Mouse (Mus musculus) adrenal gland, postnatal 25 days (tissue): ENCODE measurements around the gene St6galnac3. TPM values are rescaled to one million over a fixed set of nuclear protein-coding genes. Genes with fewer than 3 reads are reported as not detected.

Experiments used
- DNase-seq: peaks from one replicate; pipeline ENCODE4 v3.0.0; 2021; ENCODE audit warnings: mixed read lengths
- total RNA-seq: library from RNA; stranded (reverse); gene quantifications from 2 replicates; pipeline ENCODE4 v1.2.3, GENCODE M21; 2021

Gene St6galnac3
- total RNA-seq, 1 experiment from 2014 or later = 10.4 TPM

DNA sequence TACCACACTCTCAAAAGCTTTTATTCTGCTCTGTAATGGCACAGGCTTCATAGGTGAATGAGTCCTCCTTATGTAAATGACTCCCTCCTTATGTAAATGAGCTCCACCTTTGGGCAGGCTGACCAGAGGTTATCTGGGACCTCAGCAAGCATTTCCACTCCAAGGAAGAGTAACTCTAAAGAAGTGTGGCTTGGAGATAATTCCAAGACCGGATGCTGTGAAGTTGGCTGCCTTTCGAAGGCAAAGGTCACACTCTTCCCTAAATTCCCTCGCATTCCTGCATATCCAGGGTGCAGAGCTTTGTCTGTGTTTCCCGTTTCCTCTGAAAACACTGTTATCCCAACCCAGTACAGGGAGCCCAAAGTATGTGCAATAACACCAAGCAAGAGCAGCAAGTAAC, 142.9 kb downstream of the St6galnac3 start:
- no peak for DNase-seq

- DNase-seq = no peak
Observed at GRCm38 (mm10) chr3:153580625-153581024, 144.3 kb downstream of the St6galnac3 start.

DNA sequence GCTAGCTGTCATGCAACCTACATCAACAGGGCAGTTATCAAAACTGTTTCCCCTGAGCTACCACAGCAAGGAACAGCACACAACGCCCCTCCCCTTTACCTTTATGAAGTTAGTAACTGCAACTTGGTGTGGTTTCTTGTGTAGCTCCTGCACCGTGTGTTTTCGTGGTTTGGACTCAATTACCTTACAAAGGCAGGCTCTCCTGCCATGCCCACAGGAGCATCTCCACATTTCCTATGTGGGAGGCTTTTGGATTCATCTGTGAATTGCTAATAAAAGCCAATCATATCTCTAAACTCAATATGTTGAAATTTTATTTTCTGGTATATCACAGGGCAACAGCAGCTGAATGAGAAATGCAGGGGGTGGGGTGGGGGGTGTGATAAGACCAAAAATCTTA, 144.8 kb downstream of the St6galnac3 start:
- no peak for DNase-seq

- no peak for DNase-seq
Observed at GRCm38 (mm10) chr3:153577286-153577685, 147.7 kb downstream of the St6galnac3 start.

GRCm38 (mm10) chr3:153571152-153571551, 153.8 kb downstream of the St6galnac3 start:
- DNase-seq = no peak

DNA sequence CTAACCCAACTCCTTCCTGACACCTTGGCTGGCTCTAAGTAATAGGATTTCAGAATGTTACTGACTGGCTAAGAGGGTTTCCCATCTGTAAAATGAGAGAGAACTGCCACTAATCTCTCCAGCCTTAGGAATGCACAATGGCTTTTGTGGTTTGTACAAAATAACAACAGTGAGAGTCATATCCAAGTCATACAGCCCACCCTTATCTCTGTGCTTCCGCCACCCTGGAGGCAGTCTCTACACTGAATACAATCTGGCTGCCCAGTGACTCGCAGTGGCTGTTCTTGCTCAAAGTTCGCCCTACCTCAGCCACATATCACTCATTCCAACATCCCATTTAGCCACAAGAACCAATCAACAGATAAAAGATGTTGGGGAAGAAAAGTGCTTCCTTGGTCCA, 156.2 kb downstream of the St6galnac3 start:
- DNase-seq = no peak

- no peak for DNase-seq
Observed at GRCm38 (mm10) chr3:153567913-153568312, 157.1 kb downstream of the St6galnac3 start.

DNA sequence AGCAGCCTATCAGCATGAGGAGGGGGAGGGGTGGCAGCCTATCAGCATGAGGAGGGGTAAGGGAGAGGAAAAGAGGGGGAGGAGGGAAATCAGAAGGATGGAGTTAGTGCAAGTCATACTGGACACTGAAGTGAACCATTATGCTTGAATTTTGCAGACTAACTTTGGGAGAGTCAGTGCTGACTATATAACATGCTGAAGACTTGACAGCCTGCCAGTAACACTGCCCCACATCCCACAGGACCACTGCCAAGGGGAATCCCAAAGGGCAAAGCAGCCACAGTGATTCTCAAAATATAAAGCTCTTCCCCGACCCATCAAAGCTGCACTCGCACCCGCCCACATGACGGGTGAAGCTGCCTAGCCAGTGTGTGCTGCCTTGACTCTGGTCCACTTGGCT, 157.5 kb downstream of the St6galnac3 start:
- no peak for DNase-seq

GRCm38 (mm10) chr3:153566100-153566499, 158.9 kb downstream of the St6galnac3 start:
- DNase-seq = no peak

DNA sequence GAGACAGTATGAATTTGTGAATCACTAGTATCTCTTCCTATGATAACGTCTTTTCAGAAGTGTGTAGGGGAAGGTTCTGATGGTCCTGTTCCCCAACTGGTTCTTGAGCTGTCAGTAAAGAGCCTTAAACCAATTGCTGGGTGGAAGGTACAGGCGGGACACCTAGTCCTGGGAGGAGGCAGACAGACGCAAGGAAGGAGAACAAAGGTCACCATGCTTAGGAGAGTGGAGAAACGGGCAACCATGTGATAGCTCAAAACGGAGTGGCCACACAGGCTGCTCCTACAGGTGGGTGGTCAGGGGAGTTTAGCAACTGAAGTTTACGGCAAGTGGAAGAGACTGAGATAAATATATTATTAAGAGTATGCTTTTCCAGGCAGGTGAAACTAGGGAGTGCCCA, 164.1 kb downstream of the St6galnac3 start:
- DNase-seq = no peak

- DNase-seq = no peak
Observed at GRCm38 (mm10) chr3:153559586-153559985, 165.4 kb downstream of the St6galnac3 start.

DNA sequence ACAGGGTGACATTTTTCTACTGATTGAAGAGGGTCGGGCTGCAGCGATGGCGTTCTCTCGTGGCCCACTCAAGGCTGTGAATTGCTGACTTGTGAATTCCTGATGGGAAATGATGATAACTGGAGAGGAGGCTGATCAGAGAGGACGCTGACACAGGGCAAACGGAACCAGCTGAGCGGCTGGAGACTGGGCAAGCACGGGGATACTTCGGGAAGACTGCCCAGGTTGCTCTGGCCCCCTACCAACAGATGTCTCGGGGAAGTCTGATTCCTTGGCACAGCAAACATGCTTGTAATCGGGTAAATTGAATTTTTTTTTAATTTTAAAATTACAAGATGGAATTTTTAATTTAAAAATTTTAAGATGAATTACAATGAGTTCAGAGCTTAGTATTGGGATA, 168.4 kb downstream of the St6galnac3 start:
- DNase-seq = no peak

GRCm38 (mm10) chr3:153553712-153554111, 171.3 kb downstream of the St6galnac3 start:
- DNase-seq = no peak

GRCm38 (mm10) chr3:153553226-153553625, 171.7 kb downstream of the St6galnac3 start:
- DNase-seq = no peak

DNA sequence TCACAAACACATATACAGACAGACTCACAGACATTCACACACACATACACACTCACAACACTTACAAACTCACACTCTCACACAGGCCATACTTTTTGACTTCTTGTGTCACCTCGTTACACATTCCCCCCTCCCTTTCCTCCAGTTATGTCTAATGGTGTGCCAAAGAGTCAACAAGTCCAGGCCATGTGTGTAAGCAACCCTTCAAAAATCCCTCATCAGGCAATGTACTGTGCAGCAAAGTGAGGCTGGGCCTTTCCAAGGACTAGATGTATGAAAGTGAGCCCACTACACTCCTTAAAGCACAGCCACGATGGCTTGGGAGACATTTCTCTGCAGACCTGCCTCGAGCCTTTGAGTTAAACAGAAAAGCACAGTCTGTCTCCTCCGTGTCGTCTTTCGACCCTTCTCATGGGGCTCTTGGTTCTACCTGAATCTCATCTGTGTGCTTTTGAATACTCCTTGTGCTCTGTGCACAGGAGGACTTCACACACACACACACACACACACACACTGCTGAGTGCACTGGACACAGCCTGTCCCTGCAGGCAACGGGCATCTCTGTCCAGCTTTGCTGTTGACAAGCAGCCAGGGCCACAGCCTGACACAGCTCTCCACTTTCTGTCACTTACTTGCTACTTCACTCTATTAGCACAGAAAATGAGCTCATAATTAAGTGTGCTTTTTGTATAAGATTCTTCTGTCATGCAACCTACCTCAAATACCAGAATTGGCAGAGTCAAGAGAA, 177.9 kb downstream of the St6galnac3 start:
- DNase-seq = no peak

- DNase-seq = no peak
Observed at GRCm38 (mm10) chr3:153539851-153540250, 185.1 kb downstream of the St6galnac3 start.

GRCm38 (mm10) chr3:153538396-153538795, 186.6 kb downstream of the St6galnac3 start:
- no peak for DNase-seq

DNA sequence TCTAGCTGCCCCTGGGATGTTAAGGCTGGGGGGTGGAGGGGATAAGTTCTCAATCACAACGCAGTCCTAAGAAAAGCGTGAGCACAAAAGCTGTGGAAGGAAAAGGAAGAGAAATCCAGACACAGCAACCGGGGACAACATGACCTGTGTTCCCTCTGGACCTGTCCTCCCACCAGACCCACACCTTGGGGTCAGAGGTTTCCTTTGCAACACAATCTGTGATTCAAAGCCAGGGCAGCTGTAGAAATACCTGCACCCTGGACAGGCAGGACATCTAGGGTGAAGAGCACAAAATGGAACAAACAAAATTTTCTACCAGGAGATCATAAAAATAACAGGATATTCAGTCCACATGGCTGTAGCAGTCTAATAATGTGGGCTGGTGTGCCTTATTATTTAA, 187.5 kb downstream of the St6galnac3 start:
- no peak for DNase-seq

DNA sequence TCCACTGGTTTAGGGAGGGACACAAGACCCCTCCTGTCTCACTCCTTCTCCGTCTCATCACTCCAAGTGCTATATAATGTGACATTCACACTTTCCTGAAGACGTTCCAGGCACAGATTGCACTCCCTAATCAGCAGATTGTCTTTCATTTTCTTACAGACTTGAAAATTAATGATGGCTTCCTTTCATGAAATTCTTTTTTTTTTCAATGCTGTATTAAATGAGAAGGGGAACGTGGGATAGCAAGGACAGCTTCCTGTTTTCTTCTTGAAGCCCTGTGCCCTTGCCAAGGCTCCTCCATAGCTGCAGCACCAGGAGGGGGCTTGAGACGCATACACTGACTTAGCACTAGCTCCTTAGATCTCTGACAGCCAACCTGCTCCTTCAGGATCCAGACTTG, 188.7 kb downstream of the St6galnac3 start:
- no peak for DNase-seq

DNA sequence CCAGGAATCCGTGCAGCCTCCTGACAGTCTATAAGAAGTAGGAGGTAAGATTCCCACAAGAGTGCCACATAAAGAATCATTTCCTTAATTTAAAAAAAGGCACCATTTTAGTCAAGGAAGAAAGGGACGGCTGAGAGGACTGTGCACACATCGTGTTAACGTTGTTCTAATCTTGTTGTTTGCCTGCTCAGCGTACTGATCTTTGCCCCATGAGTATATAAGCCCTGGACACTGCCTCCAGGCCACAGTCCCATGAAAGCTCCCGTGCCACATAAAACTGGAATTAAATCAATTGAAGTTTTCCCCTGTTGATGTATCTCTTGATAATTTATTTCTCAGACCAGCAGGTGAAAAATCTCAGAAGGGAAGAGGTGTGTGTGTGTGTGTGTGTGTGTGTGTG, 195.8 kb downstream of the St6galnac3 start:
- DNase-seq = no peak

GRCm38 (mm10) chr3:153525151-153525768, 199.7 kb downstream of the St6galnac3 start:
- DNase-seq = no peak

DNA sequence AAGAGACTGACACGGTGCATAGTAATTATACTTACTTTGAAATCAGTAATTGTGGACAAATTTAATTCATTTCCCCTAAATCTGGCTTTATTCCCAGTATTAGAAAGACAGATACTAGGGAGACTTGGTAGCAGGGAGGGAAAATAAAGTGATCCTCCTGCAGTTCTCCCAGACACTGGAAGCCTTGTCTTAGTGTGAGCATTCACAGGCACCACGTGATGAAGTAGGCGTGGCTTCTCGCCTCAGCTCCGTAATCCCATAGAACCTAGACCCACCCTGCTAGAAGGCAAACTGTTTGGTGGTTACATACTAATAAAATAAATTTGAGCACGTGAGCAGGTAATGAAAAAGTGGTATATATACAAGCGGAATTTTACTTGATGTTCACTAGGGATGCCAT, 208.1 kb downstream of the St6galnac3 start:
- no peak for DNase-seq

GRCm38 (mm10) chr3:153513501-153514060, 211.4 kb downstream of the St6galnac3 start:
- DNase-seq = no peak

GRCm38 (mm10) chr3:153512545-153512944, 212.4 kb downstream of the St6galnac3 start:
- no peak for DNase-seq
